Mouse (Mus musculus): ENCODE measurements around the gene 1700025C18Rik. TPM values are rescaled to one million over a fixed set of nuclear protein-coding genes. Genes with fewer than 3 reads are reported as not detected.

The 1700025C18Rik gene
- total and polyA plus RNA-seq, 3 experiments: not detected

DNA sequence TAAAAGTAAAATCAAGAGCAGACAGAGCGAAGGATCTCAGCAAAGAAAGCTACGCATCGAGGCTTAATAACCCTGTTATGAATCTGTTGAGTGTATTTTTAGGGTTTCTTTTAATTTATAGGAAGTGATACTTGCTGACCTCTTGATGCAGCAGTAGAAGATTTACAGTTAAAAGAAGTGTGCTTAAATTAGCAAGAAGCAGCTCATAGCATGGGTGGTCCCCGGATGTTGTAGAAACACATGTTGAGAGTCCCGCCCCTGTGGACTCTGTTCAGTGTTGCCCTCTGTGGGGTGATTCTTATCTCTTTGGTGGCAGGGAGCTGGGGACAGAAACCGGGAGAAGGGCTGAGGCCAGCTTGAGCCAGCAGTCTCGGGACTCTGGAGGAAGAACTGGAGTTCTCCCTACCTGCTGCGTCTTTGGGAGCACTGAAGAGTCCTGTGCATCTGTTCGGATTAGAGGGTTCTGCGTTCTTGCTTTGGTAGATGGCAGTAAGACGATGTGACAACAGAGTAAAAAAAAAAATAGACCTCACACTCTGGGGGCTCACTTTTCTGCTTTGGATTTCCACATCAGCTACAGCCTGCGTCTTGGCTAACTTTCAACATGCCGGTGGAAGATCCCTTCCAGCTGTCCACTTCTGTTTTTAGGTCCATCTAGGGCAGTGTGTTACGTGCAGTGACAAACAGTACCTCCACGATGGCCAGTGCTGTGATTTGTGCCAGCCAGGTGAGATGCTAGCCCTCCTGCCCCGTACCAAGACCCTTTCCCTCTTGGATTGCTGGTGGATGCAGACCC, 28.7 kb downstream of the 1700025C18Rik start:
- Histone ChIP-seq H3K27me3 (ENCODE audit: control insufficient read depth in 1 of 2, insufficient read depth in 2 of 2, low read length in 2 of 2) (no peaks in the 10 kb centered on the region), H3K9me3 (replicated peaks; ENCODE audit: insufficient read depth, low read length) (no peaks in the 10 kb centered on the region), H3K27ac (ENCODE audit: control insufficient read depth, low read depth, low read length) (no peak overlapping the region), H3K4me1 (ENCODE audit: control insufficient read depth in 1 of 2, insufficient read depth in 2 of 2, low read length in 2 of 2) (no peaks in the 10 kb centered on the region), H3K9ac (ENCODE audit: control insufficient read depth, low read depth, low read length, poor library complexity, severe bottlenecking) (no peak overlapping the region), H3K4me3 (ENCODE audit: control insufficient read depth in 1 of 2, insufficient read depth in 1 of 2, low read depth in 2 of 2, low read length in 2 of 2) (no peak overlapping the region), H3K36me3 (ENCODE audit: control insufficient read depth in 1 of 2, insufficient read depth in 2 of 2, low read length in 2 of 2) (no peaks in the 10 kb centered on the region), H3K79me2 (ENCODE audit: control insufficient read depth, insufficient read depth, low read length, poor library complexity) (no peaks in the 10 kb centered on the region)
- no peak for DNase-seq (ENCODE audit: low read depth, low spot score)
- TF ChIP-seq ETS1 (IDR thresholded peaks at IDR 0.05; ENCODE audit: low read depth, low read length): no peak
- no peak for TF ChIP-seq CTCF (IDR thresholded peaks at IDR 0.05 in 2 of 3, conservative IDR thresholded peaks at IDR 0.05 in 1 of 3; ENCODE audit: control insufficient read depth in 1 of 3, insufficient read depth in 1 of 3, low read depth in 2 of 3, low read length in 3 of 3, poor library complexity in 1 of 3, severe bottlenecking in 1 of 3)
- no peak for TF ChIP-seq MEF2A (IDR thresholded peaks at IDR 0.05; ENCODE audit: extremely low read depth, insufficient replicate concordance, low read depth, low read length, poor library complexity, severe bottlenecking)
- no peak for TF ChIP-seq JUND (IDR thresholded peaks at IDR 0.05; ENCODE audit: low read depth, low read length)
- TF ChIP-seq E2F4 (IDR thresholded peaks at IDR 0.05; ENCODE audit: borderline replicate concordance, low read depth, low read length): no peak
- TF ChIP-seq MXI1 (IDR thresholded peaks at IDR 0.05; ENCODE audit: low read depth, low read length): no peak
- no peak for TF ChIP-seq USF1 (IDR thresholded peaks at IDR 0.05; ENCODE audit: low read depth, low read length)

DNA sequence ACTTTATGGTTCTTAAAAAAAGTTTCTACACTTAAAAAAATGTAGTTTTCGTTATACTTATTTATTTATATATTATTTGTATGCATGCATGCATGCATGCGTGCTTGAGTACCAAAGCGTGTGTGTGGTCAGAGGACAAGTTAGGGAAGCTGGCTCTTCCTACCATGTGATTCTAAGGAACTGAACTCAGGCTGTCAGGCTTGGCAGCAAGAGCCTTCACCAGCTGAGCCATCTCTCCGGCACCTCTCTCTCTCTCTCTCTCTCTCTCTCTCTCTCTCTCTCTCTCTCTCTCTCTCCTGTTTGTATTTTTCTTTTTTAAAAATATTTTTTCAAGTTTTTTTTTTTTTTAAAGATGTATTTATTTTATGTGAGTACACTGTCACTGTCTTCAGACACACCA, 30.6 kb downstream of the 1700025C18Rik start:
- no peaks in the 10 kb centered on the region for H3K4me1 ChIP-seq (ENCODE audit: control insufficient read depth in 1 of 2, insufficient read depth in 2 of 2, low read length in 2 of 2)
- no peaks in the 10 kb centered on the region for H3K79me2 ChIP-seq (ENCODE audit: control insufficient read depth, insufficient read depth, low read length, poor library complexity)
- no peak overlapping the region for H3K4me3 ChIP-seq (ENCODE audit: control insufficient read depth in 1 of 2, insufficient read depth in 1 of 2, low read depth in 2 of 2, low read length in 2 of 2)
- no peak overlapping the region for H3K9ac ChIP-seq (ENCODE audit: control insufficient read depth, low read depth, low read length, poor library complexity, severe bottlenecking)
- H3K36me3 ChIP-seq (ENCODE audit: control insufficient read depth in 1 of 2, insufficient read depth in 2 of 2, low read length in 2 of 2): no peaks in the 10 kb centered on the region
- no peak for TF ChIP-seq ZKSCAN1 (IDR thresholded peaks at IDR 0.05; ENCODE audit: low read depth, low read length)
- no peak for TF ChIP-seq ETS1 (IDR thresholded peaks at IDR 0.05; ENCODE audit: low read depth, low read length)
- no peak for TF ChIP-seq GATA1 (IDR thresholded peaks at IDR 0.05; ENCODE audit: low read depth, low read length)
- TF ChIP-seq TAL1 (IDR thresholded peaks at IDR 0.05; ENCODE audit: low read length): no peak
- TF ChIP-seq CTCF (IDR thresholded peaks at IDR 0.05 in 2 of 3, conservative IDR thresholded peaks at IDR 0.05 in 1 of 3; ENCODE audit: control insufficient read depth in 1 of 3, insufficient read depth in 1 of 3, low read depth in 2 of 3, low read length in 3 of 3, poor library complexity in 1 of 3, severe bottlenecking in 1 of 3): no peak
- no peak for TF ChIP-seq EP300 (IDR thresholded peaks at IDR 0.05; ENCODE audit: low read depth in 1 of 2, low read length in 2 of 2)
- no peak for TF ChIP-seq E2F4 (IDR thresholded peaks at IDR 0.05; ENCODE audit: borderline replicate concordance, low read depth, low read length)
- TF ChIP-seq NELFE (IDR thresholded peaks at IDR 0.05; ENCODE audit: low read depth, low read length): no peak
- no peak for TF ChIP-seq MAX (IDR thresholded peaks at IDR 0.05; ENCODE audit: low read length)
- no peak for TF ChIP-seq BHLHE40 (IDR thresholded peaks at IDR 0.05; ENCODE audit: borderline replicate concordance, low read depth, low read length)
- no peak for TF ChIP-seq MYB (IDR thresholded peaks at IDR 0.05; ENCODE audit: low read depth, low read length)
- TF ChIP-seq MAFK (IDR thresholded peaks at IDR 0.05; ENCODE audit: borderline replicate concordance, low read depth, low read length): no peak
- no peak for TF ChIP-seq MEF2A (IDR thresholded peaks at IDR 0.05; ENCODE audit: extremely low read depth, insufficient replicate concordance, low read depth, low read length, poor library complexity, severe bottlenecking)
- no peak for TF ChIP-seq MAZ (IDR thresholded peaks at IDR 0.05; ENCODE audit: low read depth, low read length)
- no peaks in the 10 kb centered on the region for H3K9me3 ChIP-seq (replicated peaks; ENCODE audit: insufficient read depth, low read length)
- no peaks in the 10 kb centered on the region for H3K27me3 ChIP-seq (ENCODE audit: control insufficient read depth in 1 of 2, insufficient read depth in 2 of 2, low read length in 2 of 2)
- DNase-seq (ENCODE audit: low read depth, low spot score): no peak
- no peak overlapping the region for H3K27ac ChIP-seq (ENCODE audit: control insufficient read depth, low read depth, low read length)

Data from MEL (cell line).